Comparison of ENCODE assay signal across 35 mouse cellular contexts in the genomic region with DNA sequence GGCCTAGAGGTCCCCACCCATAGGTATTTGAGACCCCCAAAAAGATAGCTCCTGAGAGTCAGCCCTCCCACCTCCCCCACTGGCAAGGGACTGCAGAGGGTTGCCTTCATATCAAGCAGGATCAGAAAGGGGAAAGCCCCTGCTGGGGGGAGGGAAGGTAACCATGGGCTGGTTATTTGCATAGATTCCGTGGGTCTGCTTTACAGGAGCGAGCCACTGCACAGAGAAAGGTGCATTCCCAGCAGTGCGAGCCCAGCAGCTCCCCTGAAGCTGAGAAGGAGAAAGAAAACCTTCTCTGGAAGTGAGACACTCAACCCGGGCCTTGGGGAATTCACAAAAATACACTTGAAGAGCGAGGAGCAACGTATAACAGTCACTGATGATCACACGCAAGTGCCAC. TPM values are rescaled to one million over a fixed set of nuclear protein-coding genes. Genes with fewer than 3 reads are reported as not detected.
DNase-seq lines count a peak whose midpoint lies in the region; ATAC-seq and TF ChIP-seq lines count a peak whose summit lies in the region.
"Had no signal": no experiment of that assay in that cellular context is flagged by ENCODE, and none has a peak within 500 bp of the region (broad histone marks: within the 10 kb centered on the region; RNA-seq: fewer than 3 reads in every experiment).

No protein-coding gene starts in this region.

- peak; percentile 87 for TF ChIP-seq EP300 in CH12.LX (IDR thresholded peaks at IDR 0.05; ENCODE audit: low read length)

- H3K9me3 ChIP-seq in midbrain, embryonic 11.5 days (ENCODE audit: control insufficient read depth, low read length) = no peaks in the 10 kb centered on the region
- no peaks in the 10 kb centered on the region for H3K9me3 ChIP-seq in midbrain, postnatal 0 days (ENCODE audit: low read length)
- H3K9me3 ChIP-seq in CH12.LX (replicated peaks; ENCODE audit: low read length) = no peaks in the 10 kb centered on the region
- no peaks in the 10 kb centered on the region for H3K9me3 ChIP-seq in kidney, embryonic 16.5 days (ENCODE audit: low read length)
- H3K9me3 ChIP-seq: embryonic facial prominence, embryonic 10.5 days; embryonic facial prominence, embryonic 13.5 days; forebrain, embryonic 12.5 days; forebrain, embryonic 15.5 days; heart, embryonic 10.5 days; heart, embryonic 13.5 days had no signal

- H3K27ac ChIP-seq in midbrain, embryonic 11.5 days (ENCODE audit: low read depth, low read length) = no peak overlapping the region
- no peak overlapping the region for H3K27ac ChIP-seq in midbrain, postnatal 0 days (ENCODE audit: low read depth, low read length)
- H3K27ac ChIP-seq in CH12.LX (ENCODE audit: insufficient read depth, low read depth) = 0 out of 2 replicates have a peak overlapping the region, but pooled peaks have one; percentile 8
- no peak overlapping the region for H3K27ac ChIP-seq in cerebellum, adult 2 months (ENCODE audit: insufficient read depth, low read length)
- no peak overlapping the region for H3K27ac ChIP-seq in kidney, embryonic 16.5 days (ENCODE audit: low read length)
- H3K27ac ChIP-seq: embryonic facial prominence, embryonic 10.5 days; embryonic facial prominence, embryonic 13.5 days; forebrain, embryonic 12.5 days; forebrain, embryonic 15.5 days; heart, adult 2 months; heart, embryonic 10.5 days; heart, embryonic 13.5 days; hindbrain, embryonic 14.5 days; hindbrain, postnatal 0 days had no signal

- H3K79me2 ChIP-seq in CH12.LX (replicated peaks; ENCODE audit: control insufficient read depth, extremely low read depth, insufficient read depth, poor library complexity, severe bottlenecking) = no peaks in the 10 kb centered on the region

- H3K27me3 ChIP-seq in midbrain, embryonic 11.5 days (ENCODE audit: control insufficient read depth, insufficient read depth, low read length) = no peaks in the 10 kb centered on the region
- H3K27me3 ChIP-seq in midbrain, postnatal 0 days (ENCODE audit: insufficient read depth, low read length) = no peaks in the 10 kb centered on the region
- no peaks in the 10 kb centered on the region for H3K27me3 ChIP-seq in CH12.LX (replicated peaks)
- no peaks in the 10 kb centered on the region for H3K27me3 ChIP-seq in cerebellum, adult 2 months (ENCODE audit: control insufficient read depth, insufficient read depth, low read length)
- no peaks in the 10 kb centered on the region for H3K27me3 ChIP-seq in kidney, embryonic 16.5 days (ENCODE audit: insufficient read depth, low read length)
- H3K27me3 ChIP-seq: embryonic facial prominence, embryonic 13.5 days; forebrain, embryonic 12.5 days; forebrain, embryonic 15.5 days; heart, embryonic 13.5 days had no signal

- in situ Hi-C loops in CH12.LX (cut with MboI; ENCODE audit: low pct_ligation_motif_present, low pct_unique_long_range_greater_than_20kb, low sequenced_read_pairs) = no loop called here

- dilution Hi-C loops in CH12.LX (cut with MboI; ENCODE audit: extremely low pct_ligation_motif_present, extremely low pct_unique_long_range_greater_than_20kb, low sequenced_read_pairs) = no loop called here

- peak; percentile 8 for DNase-seq in midbrain, embryonic 11.5 days (ENCODE audit: low spot score, missing footprints)
- no peak for DNase-seq in midbrain, postnatal 0 days (ENCODE audit: low spot score)
- DNase-seq in CD4-positive helper T cell, adult 2 months (ENCODE audit: low read depth, low spot score) = peak; percentile 46
- peak; percentile 84 for DNase-seq in CH12.LX (ENCODE audit: extremely low read depth)
- DNase-seq in cerebellum, adult 2 months = no peak
- no peak for DNase-seq in embryo, embryonic 11 days
- DNase-seq: adrenal gland, postnatal 10 days; adrenal gland, postnatal 36 days; cerebellum, adult 18-20 months; cerebellum, adult 9-11 months; cerebellum, postnatal 25 days; gastrocnemius, postnatal 36 days; heart, adult 2 months; heart, postnatal 14 days; heart, postnatal 4 days had no signal

- ATAC-seq in midbrain, embryonic 11.5 days (ENCODE audit: low FRiP score) = no peak
- no peak for ATAC-seq in midbrain, postnatal 0 days (ENCODE audit: low FRiP score)
- ATAC-seq in neutrophil, adult 5-6 weeks (ENCODE audit: extremely low read depth, insufficient number of reproducible peaks, low FRiP score, poor library complexity, severe bottlenecking) = peak; percentile 19; the same call in 1 of the 2 replicates
- ATAC-seq in kidney, embryonic 16.5 days (ENCODE audit: low FRiP score, low TSS enrichment) = no peak
- ATAC-seq: forebrain, embryonic 15.5 days; hindbrain, postnatal 0 days had no signal

- TF ChIP-seq POLR2A in CH12.LX (IDR thresholded peaks at IDR 0.05; ENCODE audit: low read depth, low read length) = no peak
- TF ChIP-seq POLR2A in cerebellum, adult 2 months (IDR thresholded peaks at IDR 0.05; ENCODE audit: borderline replicate concordance, insufficient read depth, low read length) = no peak

- no peak for TF ChIP-seq CTCF in midbrain, postnatal 0 days (IDR thresholded peaks at IDR 0.05)
- no peak for TF ChIP-seq CTCF in CH12.LX (conservative IDR thresholded peaks at IDR 0.05 in 1 of 2, IDR thresholded peaks at IDR 0.05 in 1 of 2; ENCODE audit: low read depth in 2 of 2, low read length in 2 of 2)
- no peak for TF ChIP-seq CTCF in cerebellum, adult 2 months (IDR thresholded peaks at IDR 0.05; ENCODE audit: borderline replicate concordance, insufficient read depth, low read depth, low read length)

- H3K4me3 ChIP-seq in midbrain, embryonic 11.5 days (ENCODE audit: low read depth, low read length) = no peak overlapping the region
- no peak overlapping the region for H3K4me3 ChIP-seq in midbrain, postnatal 0 days (ENCODE audit: low read depth, low read length)
- H3K4me3 ChIP-seq in CH12.LX (replicated peaks in 1 of 3; ENCODE audit: low read depth in 2 of 3, low read length in 2 of 3, poor library complexity in 1 of 3) = no peak overlapping the region
- H3K4me3 ChIP-seq in cerebellum, adult 2 months (replicated peaks; ENCODE audit: insufficient read depth, low read depth, low read length) = no peak overlapping the region
- no peak overlapping the region for H3K4me3 ChIP-seq in kidney, embryonic 16.5 days (ENCODE audit: low read length)
- H3K4me3 ChIP-seq: embryonic facial prominence, embryonic 10.5 days; embryonic facial prominence, embryonic 13.5 days; erythroblast, embryonic 14.5 days; forebrain, embryonic 12.5 days; forebrain, embryonic 15.5 days; heart, adult 2 months; heart, embryonic 10.5 days; heart, embryonic 13.5 days had no signal

- H3K9ac ChIP-seq in midbrain, embryonic 11.5 days (ENCODE audit: low read length) = no peak overlapping the region
- no peak overlapping the region for H3K9ac ChIP-seq in midbrain, postnatal 0 days (replicated peaks; ENCODE audit: low read length, poor library complexity, severe bottlenecking)
- H3K9ac ChIP-seq in CH12.LX (ENCODE audit: insufficient read depth, low read depth) = no peak overlapping the region; the same call in 1 of the 2 replicates
- H3K9ac ChIP-seq in kidney, embryonic 16.5 days (replicated peaks; ENCODE audit: low read length) = no peak overlapping the region
- H3K9ac ChIP-seq: embryonic facial prominence, embryonic 13.5 days; forebrain, embryonic 12.5 days; forebrain, embryonic 15.5 days; heart, embryonic 13.5 days; hindbrain, embryonic 14.5 days had no signal

- no peaks in the 10 kb centered on the region for H3K4me1 ChIP-seq in midbrain, embryonic 11.5 days (ENCODE audit: control insufficient read depth, insufficient read depth, low read length)
- H3K4me1 ChIP-seq in midbrain, postnatal 0 days (ENCODE audit: insufficient read depth, low read length) = no peaks in the 10 kb centered on the region
- H3K4me1 ChIP-seq in CH12.LX (ENCODE audit: control insufficient read depth in 1 of 2, insufficient read depth in 2 of 2) = peaks cover 18 to 23% of the 10 kb centered on the region in 2 experiments
- H3K4me1 ChIP-seq in cerebellum, adult 2 months (ENCODE audit: control insufficient read depth, insufficient read depth, low read length) = no peaks in the 10 kb centered on the region
- no peaks in the 10 kb centered on the region for H3K4me1 ChIP-seq in kidney, embryonic 16.5 days (ENCODE audit: insufficient read depth, low read length)
- H3K4me1 ChIP-seq: embryonic facial prominence, embryonic 13.5 days; forebrain, embryonic 12.5 days; forebrain, embryonic 15.5 days had no signal

- TF ChIP-seq RAD21 in CH12.LX (IDR thresholded peaks at IDR 0.05; ENCODE audit: low read depth, low read length) = no peak; the same call in 1 of the 2 replicates

- H3K36me3 ChIP-seq in midbrain, embryonic 11.5 days (ENCODE audit: control insufficient read depth, insufficient read depth, low read length) = no peaks in the 10 kb centered on the region
- H3K36me3 ChIP-seq in midbrain, postnatal 0 days (ENCODE audit: insufficient read depth, low read length) = 0 out of 2 replicates have a peak, but pooled peaks cover 4% of the 10 kb centered on the region
- peaks cover 0 to 19% of the 10 kb centered on the region in 2 experiments for H3K36me3 ChIP-seq in CH12.LX (replicated peaks in 1 of 2; ENCODE audit: control insufficient read depth in 1 of 2, insufficient read depth in 1 of 2, low read length in 1 of 2)
- no peaks in the 10 kb centered on the region for H3K36me3 ChIP-seq in kidney, embryonic 16.5 days (ENCODE audit: insufficient read depth, low read length)
- H3K36me3 ChIP-seq: embryonic facial prominence, embryonic 13.5 days; forebrain, embryonic 12.5 days; forebrain, embryonic 15.5 days had no signal

- 83% methylated on average over 7 of the region's 7 CpGs for WGBS in midbrain, embryonic 11.5 days
- WGBS in midbrain, postnatal 0 days = 75% methylated on average over 7 of the region's 7 CpGs
- WGBS in cerebellum, adult 2 months = 82% methylated on average over 7 of the region's 7 CpGs
- WGBS in kidney, embryonic 16.5 days = 75% methylated on average over 7 of the region's 7 CpGs

- no peak overlapping the region for H3K4me2 ChIP-seq in midbrain, embryonic 11.5 days
- H3K4me2 ChIP-seq in midbrain, postnatal 0 days (ENCODE audit: low read depth, low read length, poor library complexity, severe bottlenecking) = no peak overlapping the region
- peak overlapping the region; percentile 72 for H3K4me2 ChIP-seq in CH12.LX (ENCODE audit: insufficient read depth, low read depth, poor library complexity, severe bottlenecking)
- H3K4me2 ChIP-seq in kidney, embryonic 16.5 days (replicated peaks; ENCODE audit: low read depth, low read length) = no peak overlapping the region
- H3K4me2 ChIP-seq: embryonic facial prominence, embryonic 13.5 days; forebrain, embryonic 12.5 days; forebrain, embryonic 15.5 days; heart, embryonic 13.5 days; hindbrain, embryonic 14.5 days had no signal

RNA-seq across cellular contexts. Expression of gene Stpg4, which starts 9.5 kb away (rescaled TPM):
- polyA plus RNA-seq in midbrain, embryonic 11.5 days (2014; fragmentation: Nextera tagmentation; extraction: Ambion mirVana) = not detected in 2 replicates
- total RNA-seq in midbrain, postnatal 0 days (2014; rRNA removed) = not detected in 2 replicates
- 0.27 and 0.28 TPM in 2 replicates for polyA plus RNA-seq in midbrain, postnatal 0 days (2015; fragmentation: Nextera tagmentation; extraction: Ambion mirVana)
- total RNA-seq in CH12.LX (2012; rRNA removed) (not detected in 2 replicates), CH12.LX (2014; rRNA removed) (not detected in 2 replicates)
- polyA plus RNA-seq in CH12.LX (2012; ENCODE audit: insufficient read length, low read depth) = not detected in 2 replicates
- total RNA-seq in neutrophil, adult 5-6 weeks (2017) = not detected in 2 replicates
- polyA plus RNA-seq in cerebellum, adult 2 months (2012; rRNA removed) = not detected in 2 replicates
- 0.60 TPM in 1 of 2 replicates, not detected in the other for polyA plus RNA-seq in kidney, embryonic 16.5 days (2015; fragmentation: Nextera tagmentation; extraction: Ambion mirVana)
- total RNA-seq: adrenal gland, adult 18-20 months; adrenal gland, postnatal 10 days; adrenal gland, postnatal 36 days; common myeloid progenitor, adult 5-6 weeks; ES-E14; gastrocnemius, adult 8-10 months; gastrocnemius, postnatal 36 days; granulocyte monocyte progenitor cell, adult 5-6 weeks; heart, adult 2 months; heart, postnatal 14 days; heart, postnatal 4 days had no signal
- polyA plus RNA-seq: C2C12; embryonic facial prominence, embryonic 10.5 days; embryonic facial prominence, embryonic 13.5 days; erythroblast, embryonic 14.5 days; forebrain, embryonic 12.5 days; forebrain, embryonic 15.5 days; heart, embryonic 10.5 days; heart, embryonic 16.5 days; hindbrain, embryonic 11.5 days; hindbrain, embryonic 14.5 days; hindbrain, postnatal 0 days; intestine, embryonic 14.5 days had no signal

RNA-seq across cellular contexts. Expression of gene Calm2, which starts 28.7 kb away (rescaled TPM):
- polyA plus RNA-seq in midbrain, embryonic 11.5 days (2014; fragmentation: Nextera tagmentation; extraction: Ambion mirVana) = 1,326 and 1,445 TPM in 2 replicates
- 1,303 and 1,380 TPM in 2 replicates for total RNA-seq in midbrain, postnatal 0 days (2014; rRNA removed)
- 3,238 and 3,263 TPM in 2 replicates for polyA plus RNA-seq in midbrain, postnatal 0 days (2015; fragmentation: Nextera tagmentation; extraction: Ambion mirVana)
- total RNA-seq in CH12.LX (2012; rRNA removed) (203 and 255 TPM in 2 replicates), CH12.LX (2014; rRNA removed) (546 and 623 TPM in 2 replicates)
- 604 and 634 TPM in 2 replicates for polyA plus RNA-seq in CH12.LX (2012; ENCODE audit: insufficient read length, low read depth)
- total RNA-seq in neutrophil, adult 5-6 weeks (2017) = 741 and 816 TPM in 2 replicates
- 1,979 and 2,002 TPM in 2 replicates for polyA plus RNA-seq in cerebellum, adult 2 months (2012; rRNA removed)
- polyA plus RNA-seq in kidney, embryonic 16.5 days (2015; fragmentation: Nextera tagmentation; extraction: Ambion mirVana) = 1,041 and 1,124 TPM in 2 replicates

Comparison
In these comparisons a context has a peak if more than half of its experiments do, and no peak if none do; other contexts are left out.
1. DNase-seq: peak in midbrain, embryonic 11.5 days (single experiment), CD4-positive helper T cell, adult 2 months (single experiment) and CH12.LX (single experiment); none in midbrain, postnatal 0 days (single experiment), cerebellum, adult 2 months (0 of 2) and embryo, embryonic 11 days (single experiment).